Mouse (Mus musculus) heart, adult 10 weeks (tissue): ENCODE results near the gene Cand2. TPM values are rescaled to one million over a fixed set of nuclear protein-coding genes. Genes with fewer than 3 reads are reported as not detected.

ENCODE experiments used
- polyA plus RNA-seq: library from polyadenylated mRNA; stranded (reverse); fragments of 350-450 nt; fragmentation: Illumina TruSeq; extraction: RNeasy Lipid Tissue Mini Kit (QIAGEN cat#74804); gene quantifications from one replicate; pipeline ENCODE4 v1.2.3, GENCODE M21; 2014; ENCODE audit warnings: low read depth, low replicate concordance

Gene Cand2
- polyA plus RNA-seq = 50.8 TPM

GRCm38 (mm10) chr6:115774501-115774921 lies at the start of gene Cand2:
Gene Cand2 (plus strand): TSS chr6:115774538.

DNA sequence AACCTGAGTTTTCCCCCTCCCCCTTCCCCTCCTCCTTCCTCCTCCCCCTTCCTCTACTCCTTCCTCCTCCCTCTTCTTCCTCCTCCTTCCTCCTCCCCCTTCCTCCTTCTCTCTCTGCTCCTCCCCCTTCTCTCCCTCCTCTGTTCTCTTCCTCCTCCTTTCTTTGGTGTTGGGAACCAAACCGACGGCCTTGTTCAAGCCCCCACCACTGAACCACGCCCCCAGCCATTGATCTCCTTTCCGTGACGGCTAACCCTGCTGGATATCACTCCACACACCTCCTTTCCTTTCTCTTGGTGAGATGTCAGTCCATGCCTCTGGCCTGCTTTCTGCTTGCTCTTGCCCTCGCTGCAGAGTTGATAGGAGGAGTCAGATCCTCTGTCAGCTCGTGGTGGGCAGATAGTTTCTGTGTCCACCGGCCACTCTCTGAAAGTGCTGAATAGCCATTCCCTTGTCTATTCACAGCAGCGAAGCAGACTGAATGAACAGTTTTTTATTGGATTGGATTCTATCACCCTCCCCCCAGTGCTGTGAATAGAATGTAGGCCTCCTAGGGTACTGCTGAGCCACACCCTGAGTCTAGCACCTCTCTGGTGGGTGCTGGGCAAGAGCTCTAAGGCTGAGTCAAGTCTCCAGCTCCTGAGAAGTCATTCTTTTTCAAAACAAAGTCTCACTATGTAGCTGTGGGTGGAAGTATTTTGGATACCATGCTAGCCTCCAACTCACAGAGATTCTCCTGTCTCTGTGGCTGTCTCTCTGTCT lies 12.2 kb upstream of the Cand2 start, which contains the start of gene Tmem40:
Gene Tmem40, minus strand, starts transcription at position 416 of the 762 bp plus-strand sequence.

GRCm38 (mm10) chr6:115808488-115809231 lies 34.3 kb downstream of the Cand2 start, which contains the start of gene Rpl32:
Gene Rpl32 (minus strand): TSS chr6:115808747.

GRCm38 (mm10) chr6:115838161-115838597 lies 63.8 kb downstream of the Cand2 start, which contains the start of gene Efcab12:
Gene Efcab12 (minus strand): TSS chr6:115838412.

DNA sequence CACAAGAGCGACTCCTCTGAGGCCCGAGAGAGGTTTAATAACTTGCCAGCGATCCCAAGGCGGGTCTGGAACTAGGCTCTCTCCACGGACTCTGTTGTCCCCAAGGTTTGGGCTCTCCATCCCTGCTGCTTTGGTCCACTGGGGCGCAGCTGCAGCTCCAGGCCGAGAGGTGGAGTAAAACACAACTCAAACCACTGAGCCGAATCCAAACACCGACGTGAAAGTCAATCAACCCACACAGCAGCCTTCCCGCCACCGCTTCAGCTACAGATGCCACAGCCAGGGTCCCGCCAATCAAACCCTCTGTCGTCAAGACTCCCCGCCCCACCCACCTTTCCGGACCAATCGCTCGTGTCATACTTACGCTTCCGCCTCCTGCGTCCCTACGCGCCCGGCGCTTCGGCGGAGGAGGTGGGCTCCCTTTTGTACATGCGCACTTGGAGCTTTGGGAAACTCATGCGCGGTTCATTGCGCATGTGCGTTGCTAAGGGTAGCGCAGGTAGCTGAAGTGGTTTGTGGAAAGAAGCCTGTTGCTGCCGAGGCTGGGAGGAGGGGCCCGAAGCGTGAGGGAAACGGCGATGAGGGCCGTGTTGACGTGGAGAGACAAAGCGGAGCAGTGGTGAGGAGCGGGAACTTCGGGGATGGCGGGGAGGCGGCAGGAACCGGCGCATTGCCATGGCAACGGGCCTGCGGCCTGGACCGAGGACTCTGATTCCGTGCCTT lies 78.9 kb downstream of the Cand2 start, which contains the start of the genes Mbd4 and Ift122:
Gene Mbd4, minus strand, starts transcription at position 281 of the 723 bp plus-strand sequence.
Gene Ift122, plus strand, starts transcription at position 380 of the 723 bp plus-strand sequence.

Other genes with a start within 250 kb of the Cand2 start
- 10.6 TPM for gene Tsen2, start 229.9 kb upstream of the Cand2 start, polyA plus RNA-seq
- 0.52 TPM for gene Mkrn2os, start 182.0 kb upstream of the Cand2 start, polyA plus RNA-seq
- 18.7 TPM for gene Mkrn2, start 172.6 kb upstream of the Cand2 start, polyA plus RNA-seq
- gene Raf1, start 97.9 kb upstream of the Cand2 start, polyA plus RNA-seq = 130 TPM
- not detected for gene Tmem40, start 12.1 kb upstream of the Cand2 start, polyA plus RNA-seq
- 806 TPM for gene Rpl32, start 34.2 kb downstream of the Cand2 start, polyA plus RNA-seq
- gene Efcab12, start 63.9 kb downstream of the Cand2 start, polyA plus RNA-seq = 0.16 TPM
- 1.8 TPM for gene Mbd4, start 78.8 kb downstream of the Cand2 start, polyA plus RNA-seq
- gene Ift122, start 78.9 kb downstream of the Cand2 start, polyA plus RNA-seq = 7.2 TPM
- 0.26 TPM for gene Rho, start 157.2 kb downstream of the Cand2 start, polyA plus RNA-seq
- gene H1foo, start 170.4 kb downstream of the Cand2 start, polyA plus RNA-seq = not detected
- gene Plxnd1, start 220.5 kb downstream of the Cand2 start, polyA plus RNA-seq = 101 TPM